Mouse (Mus musculus) urinary bladder, postnatal 4 days (tissue): ENCODE measurements around the gene Wdr90.
"Not testable (repeated sequence)": the region's sequence is repeated elsewhere in the genome, so short reads cannot be mapped to it uniquely, and the experiment has no call there.

Experiments
- DNase-seq, 2 experiments: peaks; one replicate each; pipeline ENCODE4 v3.0.0; 2021 to 2022; ENCODE audit warnings: low spot score in 2 of 2

The Wdr90 gene

DNA sequence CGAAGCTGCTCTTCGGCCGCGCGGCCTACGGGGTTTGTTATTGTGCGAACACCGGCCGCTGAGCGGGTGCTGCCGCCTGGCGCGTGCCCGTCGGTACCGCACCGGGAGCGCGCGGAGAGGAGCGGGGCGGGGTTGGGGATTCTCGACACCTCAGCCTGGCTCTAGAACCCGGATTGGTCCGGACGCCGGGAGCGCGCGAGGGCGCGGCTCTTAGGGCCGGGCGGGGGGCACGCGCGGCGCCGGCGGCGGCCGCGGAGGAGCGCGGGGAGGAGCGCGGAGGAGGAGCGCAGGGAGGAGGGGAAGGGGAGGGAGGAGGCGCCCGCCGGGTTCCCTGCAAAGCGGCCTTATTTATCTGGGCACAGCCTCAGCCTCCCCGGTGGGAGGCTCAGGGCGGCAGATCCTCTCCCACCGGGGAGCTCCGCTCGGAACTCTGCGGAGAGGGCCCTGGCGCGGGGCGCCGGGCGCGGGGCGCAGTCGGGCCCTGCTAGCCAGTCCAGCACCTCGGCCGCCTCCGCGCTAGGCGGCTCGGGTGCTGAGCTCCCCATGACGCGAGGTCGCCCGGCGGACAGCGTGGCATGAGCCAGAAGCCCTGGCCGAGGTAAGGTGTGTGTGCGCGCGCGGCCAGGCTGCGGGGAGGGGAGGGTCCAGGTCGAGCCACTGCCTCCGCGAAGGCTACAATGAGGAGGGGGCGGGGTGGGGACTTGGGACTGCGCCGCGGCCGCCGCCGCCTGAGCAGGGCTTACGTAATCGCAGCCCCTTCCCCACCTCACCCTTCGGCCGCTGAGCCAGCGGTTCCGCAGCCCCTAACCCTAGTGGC is 52.3 kb downstream of the Wdr90 start, which contains the start of gene Fbxl16:
Gene Fbxl16, plus strand, starts transcription at position 297 of the 817 bp plus-strand sequence.
- DNase-seq: no peak

DNA sequence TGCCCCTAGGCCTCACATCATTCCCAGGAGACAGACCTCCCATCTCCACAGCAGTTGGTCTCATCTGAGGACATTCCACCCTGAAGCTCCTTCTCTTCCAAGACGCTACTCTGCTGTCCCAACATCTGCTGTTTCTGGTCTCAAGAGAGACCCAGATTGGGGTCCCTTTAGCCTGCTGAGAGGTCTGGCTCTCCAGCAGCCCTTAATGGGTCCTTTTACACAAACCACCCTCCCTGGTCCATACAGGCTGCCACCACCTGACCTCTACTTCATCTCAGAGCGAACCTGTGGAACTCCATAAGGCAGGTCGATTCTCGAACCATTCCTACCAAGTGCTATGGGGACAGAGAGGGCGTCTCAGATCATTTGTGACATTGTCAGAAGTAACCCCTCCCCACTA is 53.3 kb downstream of the Wdr90 start:
- DNase-seq: no peak

DNA sequence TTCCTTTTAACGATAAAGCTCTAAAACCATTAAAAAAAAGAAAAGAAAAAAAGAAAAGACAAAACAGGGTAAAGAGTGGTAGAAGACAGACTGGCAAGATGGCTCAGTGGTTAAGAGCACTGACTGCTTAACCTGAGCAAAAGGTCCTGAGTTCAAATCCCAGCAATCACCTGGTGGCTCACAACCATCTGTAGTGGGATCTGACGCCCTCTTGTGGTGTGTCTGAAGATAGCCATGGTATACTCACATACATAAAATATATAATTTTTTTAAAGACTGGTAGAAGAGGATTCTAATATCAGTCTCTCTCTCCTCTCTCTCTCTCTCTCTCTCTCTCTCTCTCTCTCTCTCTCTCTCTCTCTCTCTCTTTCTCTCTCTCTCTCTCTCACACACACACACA is 53.8 kb downstream of the Wdr90 start:
- not testable (repeated sequence) for DNase-seq

DNA sequence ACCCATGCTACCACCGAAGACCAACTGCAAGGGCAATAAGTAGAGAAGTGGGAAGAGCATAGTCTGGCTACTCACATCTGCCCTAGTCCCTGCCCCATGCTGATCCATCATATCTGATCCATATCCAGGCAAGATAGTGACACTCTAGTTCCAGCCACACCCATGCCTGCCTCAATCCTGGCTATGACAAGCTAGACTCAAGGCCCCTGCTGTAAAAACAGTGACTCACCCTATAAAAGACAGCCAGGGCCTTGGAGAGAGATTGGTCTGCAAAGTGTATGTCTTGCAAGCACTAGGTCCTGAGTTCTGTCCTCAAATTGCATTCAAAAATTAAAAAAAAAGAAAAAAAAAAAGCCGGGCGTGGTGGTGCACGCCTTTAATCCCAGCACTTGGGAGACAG is 54.8 kb downstream of the Wdr90 start:
- DNase-seq: no peak

DNA sequence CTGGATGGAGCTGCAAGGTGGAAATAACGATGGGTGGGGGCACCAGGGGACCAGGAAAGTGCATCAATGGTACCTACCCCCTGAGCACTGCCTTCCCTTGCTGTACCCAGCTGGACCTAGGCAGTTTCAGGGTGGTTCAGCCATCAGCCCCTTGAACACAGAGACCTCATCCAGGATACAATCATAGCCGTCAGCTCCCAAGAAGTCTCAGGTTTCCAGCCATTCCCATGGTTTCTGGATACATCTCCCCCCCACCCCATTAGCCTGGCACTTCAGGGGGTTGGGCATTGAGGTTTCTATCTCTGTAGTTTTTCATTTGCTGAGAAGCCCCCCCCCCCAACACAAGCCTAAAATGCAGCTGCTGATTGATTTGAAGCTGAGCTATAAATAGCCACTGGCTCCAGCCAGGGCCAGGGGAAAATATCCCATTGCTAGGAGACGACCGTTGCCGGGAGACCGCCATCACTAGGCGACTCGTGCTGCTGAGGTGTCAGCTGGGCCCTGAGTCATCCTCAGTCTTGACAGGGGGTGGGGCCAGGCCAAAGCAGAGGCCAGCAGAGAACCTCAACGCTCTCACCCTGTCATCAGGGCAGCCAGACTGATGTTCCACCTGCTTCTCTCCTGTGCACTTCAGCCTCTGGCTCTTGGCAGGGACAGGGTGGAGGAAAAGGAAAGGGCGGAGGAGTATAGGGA is 58.3 kb downstream of the Wdr90 start:
- DNase-seq: no peak

DNA sequence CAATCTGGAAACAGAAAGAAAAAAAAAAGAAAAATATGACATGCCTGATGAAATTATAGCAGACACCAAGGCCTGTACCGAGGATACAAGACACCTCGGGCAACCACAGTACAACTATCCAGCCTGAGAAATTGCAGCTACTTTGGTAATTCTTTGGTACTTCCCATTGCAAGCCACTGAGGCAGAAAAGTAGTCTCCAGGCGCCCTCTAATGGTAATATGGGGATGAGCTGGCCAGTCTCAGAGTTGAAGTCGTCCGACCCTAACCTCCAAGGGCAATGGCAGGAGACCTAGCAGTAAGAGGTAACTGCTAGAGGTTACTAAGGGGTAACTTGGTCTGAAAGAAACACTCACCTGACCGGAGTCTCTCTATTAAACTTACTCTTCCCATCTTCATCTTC is 60.3 kb downstream of the Wdr90 start:
- no peak for DNase-seq

DNA sequence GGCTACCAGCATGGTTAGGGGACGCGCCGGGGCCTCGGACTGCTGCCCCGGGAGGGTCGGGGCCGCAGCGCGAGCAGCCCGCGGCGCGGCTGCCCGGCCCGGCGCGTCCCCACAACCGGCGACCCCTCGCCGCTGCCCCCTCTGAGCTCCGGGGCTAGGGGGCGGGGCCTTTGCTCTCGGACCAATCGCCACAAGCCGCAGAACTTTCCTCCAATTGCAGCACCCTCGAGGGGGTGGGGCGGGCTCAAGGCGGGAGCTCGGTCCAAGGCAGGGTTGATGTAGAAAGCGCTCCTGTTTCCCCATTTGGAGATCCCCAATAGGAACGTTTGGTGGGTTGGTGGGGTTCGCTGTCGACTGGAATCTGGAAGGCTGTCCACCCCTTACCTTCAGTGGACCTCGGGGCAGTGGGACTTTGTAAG is 64.3 kb downstream of the Wdr90 start, which contains the start of gene Metrn:
Gene Metrn, minus strand, starts transcription at position 186 of the 419 bp plus-strand sequence.
- DNase-seq: peak; percentile 82 to 91

DNA sequence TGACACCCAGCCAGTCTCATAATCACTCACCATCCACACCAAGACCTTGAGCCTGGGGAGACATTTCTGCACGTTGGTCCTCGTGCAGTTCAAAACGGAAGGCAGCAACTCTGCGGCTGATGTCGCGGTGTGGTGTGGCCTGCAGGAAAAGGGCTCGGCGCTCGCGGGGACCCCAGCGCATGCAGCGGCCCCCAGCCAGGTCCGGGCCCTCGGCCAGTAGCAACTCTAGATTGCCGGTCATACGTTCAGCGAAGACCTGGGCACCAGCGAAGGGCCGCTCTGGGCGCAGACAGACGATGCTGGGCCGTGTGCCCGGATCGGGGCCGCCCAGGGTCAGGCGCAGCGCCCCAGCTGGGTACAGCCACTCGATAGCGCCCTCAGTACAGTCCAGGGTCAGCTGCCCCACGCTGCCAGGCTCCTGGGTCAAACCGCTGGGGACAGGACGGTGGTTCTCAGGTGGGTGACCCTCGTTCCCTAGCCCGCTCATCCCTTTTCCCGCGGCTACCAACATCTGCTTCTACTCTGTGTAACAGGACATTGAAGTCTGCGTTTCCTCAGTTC is 65.0 kb downstream of the Wdr90 start:
- DNase-seq: no peak

DNA sequence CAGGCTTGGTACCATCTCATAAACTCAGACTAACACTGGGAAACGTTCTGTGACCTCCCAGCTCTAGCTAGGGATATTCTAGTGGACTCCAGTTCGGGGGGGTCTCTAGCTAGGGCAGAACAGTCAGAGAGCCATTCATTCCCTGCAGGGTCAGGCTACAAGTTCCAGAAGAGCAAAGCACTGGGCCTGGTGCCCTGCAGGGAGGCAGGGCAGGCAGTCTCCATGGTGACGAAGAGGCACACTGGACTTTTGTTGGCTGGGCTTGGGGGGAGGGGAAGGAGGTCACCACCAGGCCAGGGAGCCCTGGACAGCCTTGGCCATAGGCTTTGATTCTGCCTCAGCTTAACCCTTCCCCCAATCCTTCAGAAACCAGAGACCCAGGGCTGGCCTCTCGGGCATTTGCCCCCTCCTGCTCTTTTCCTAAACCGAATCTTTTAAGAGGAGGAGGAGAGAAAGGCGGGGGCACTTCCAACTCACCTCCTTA is 65.7 kb downstream of the Wdr90 start, which contains the start of gene AC134908.4:
Gene AC134908.4, minus strand, starts transcription at position 51 of the 484 bp plus-strand sequence.
- DNase-seq: no peak

DNA sequence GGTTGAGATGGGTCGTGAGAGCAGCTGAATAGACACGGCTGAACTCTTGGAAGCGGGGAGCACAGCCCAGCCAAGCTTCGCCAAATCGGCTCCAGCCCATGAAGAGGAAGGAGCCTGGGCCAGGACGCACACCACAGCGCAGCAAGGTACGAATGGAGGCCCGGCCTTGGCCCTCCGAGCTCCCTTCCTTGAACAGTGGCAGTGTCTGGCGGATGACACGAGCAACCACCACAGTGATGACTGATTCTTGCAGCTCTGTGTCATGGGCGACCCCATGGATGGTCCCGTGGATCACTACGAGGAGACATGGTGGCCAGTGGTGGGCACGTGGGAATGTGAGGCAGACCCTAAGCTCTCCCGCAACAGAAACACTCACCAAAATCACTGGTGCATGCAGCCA is 66.3 kb downstream of the Wdr90 start:
- no peak for DNase-seq
